Mouse (Mus musculus): ENCODE data around the gene Fras1. TPM values are rescaled to one million over a fixed set of nuclear protein-coding genes. Genes with fewer than 3 reads are reported as not detected.

Fras1 gene
- polyA plus RNA-seq, 1 experiment from 2014 or later = 20.0 TPM

DNA sequence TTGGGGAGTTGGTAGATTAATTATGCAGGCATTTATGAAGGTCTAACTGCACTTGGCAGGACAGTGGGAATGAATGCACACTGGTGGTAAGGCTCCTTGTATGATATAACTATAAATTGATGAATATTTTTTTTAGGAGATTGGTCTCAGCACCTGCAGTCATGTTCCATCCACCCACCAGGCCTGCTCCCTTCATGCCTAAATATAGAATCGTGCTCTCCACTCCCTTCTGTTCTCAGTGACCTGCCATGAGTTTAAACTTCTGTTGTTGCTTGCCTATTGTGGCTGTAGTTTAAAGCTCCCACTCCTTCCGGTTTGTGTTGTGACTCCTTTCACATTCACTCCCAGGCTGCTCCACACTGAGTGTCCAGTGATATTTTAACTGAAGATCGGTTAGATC, 80.7 kb downstream of the Fras1 start:
- Histone ChIP-seq H3K4me3 (ENCODE audit: low read depth, low read length) (no peak overlapping the region), H3K9me3 (ENCODE audit: control insufficient read depth, low read length) (no peaks in the 10 kb centered on the region), H3K27ac (ENCODE audit: low read depth, low read length) (no peak overlapping the region), H3K27me3 (ENCODE audit: control insufficient read depth, insufficient read depth, low read length) (no peaks in the 10 kb centered on the region), H3K4me1 (replicated peaks; ENCODE audit: control insufficient read depth, insufficient read depth, low read length) (no peaks in the 10 kb centered on the region), H3K9ac (ENCODE audit: low read depth, low read length) (no peak overlapping the region), H3K36me3 (ENCODE audit: control insufficient read depth, insufficient read depth, low read length) (no peaks in the 10 kb centered on the region), H3K4me2 (replicated peaks; ENCODE audit: low read depth, low read length) (no peak overlapping the region)
- ATAC-seq (ENCODE audit: low FRiP score) (no peak), DNase-seq (ENCODE audit: low spot score) (no peak)
- WGBS = 88% methylated on average over 3 of the region's 3 CpGs

DNA sequence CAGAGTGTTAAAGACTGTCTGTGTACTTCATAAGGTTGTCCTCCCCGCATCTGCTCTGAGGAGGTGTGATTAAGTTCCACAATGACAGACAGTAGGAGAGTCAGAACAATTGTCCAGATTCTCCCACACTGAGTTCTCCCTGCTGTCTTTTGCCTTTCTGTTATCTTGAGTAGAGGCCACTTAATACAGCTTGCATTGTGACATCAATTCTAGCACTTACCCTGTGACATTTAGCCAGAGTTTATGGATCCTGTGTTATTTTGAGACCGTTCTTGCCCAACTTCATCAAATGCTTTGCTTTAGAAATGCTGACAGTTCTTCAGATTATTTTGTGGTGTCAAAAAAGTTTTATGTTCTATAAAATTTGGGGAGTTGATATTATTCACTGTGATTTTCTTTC, 81.5 kb downstream of the Fras1 start:
- no peak for ATAC-seq (ENCODE audit: low FRiP score)
- H3K4me1 ChIP-seq (replicated peaks; ENCODE audit: control insufficient read depth, insufficient read depth, low read length) = no peaks in the 10 kb centered on the region

DNA sequence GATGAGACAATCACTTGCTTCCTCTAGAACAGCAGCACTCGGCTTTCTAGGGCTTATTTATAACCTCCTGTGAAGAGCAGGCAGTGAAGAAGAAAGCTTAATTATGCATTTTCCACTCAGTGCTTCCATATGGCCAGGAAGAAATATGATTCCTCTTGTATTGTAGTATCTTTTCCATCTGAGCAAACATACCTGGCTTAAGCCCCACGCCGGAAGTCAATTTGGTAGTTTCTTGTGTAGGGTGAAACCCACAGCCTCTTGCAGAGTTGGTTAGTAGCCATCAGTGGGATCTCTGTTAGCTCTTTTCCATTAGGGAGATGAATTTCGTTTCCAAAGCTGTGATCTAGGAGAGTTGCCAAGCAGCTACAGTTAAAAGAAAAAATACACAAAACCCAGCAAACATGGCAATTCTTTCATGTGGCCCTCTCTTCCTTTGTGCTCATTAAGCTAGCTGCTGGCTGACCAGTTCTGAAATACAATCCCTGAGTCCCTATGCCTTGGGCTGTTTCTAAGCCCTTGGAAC, 83.7 kb downstream of the Fras1 start:
- H3K27ac ChIP-seq (ENCODE audit: low read depth, low read length) = no peak overlapping the region
- H3K4me3 ChIP-seq (ENCODE audit: low read depth, low read length) = no peak overlapping the region
- no peaks in the 10 kb centered on the region for H3K9me3 ChIP-seq (ENCODE audit: control insufficient read depth, low read length)
- no peak for DNase-seq (ENCODE audit: low spot score)
- H3K4me1 ChIP-seq (replicated peaks; ENCODE audit: control insufficient read depth, insufficient read depth, low read length) = no peaks in the 10 kb centered on the region
- no peak overlapping the region for H3K9ac ChIP-seq (ENCODE audit: low read depth, low read length)
- no peaks in the 10 kb centered on the region for H3K36me3 ChIP-seq (ENCODE audit: control insufficient read depth, insufficient read depth, low read length)
- no peak overlapping the region for H3K4me2 ChIP-seq (replicated peaks; ENCODE audit: low read depth, low read length)
- WGBS = 74% methylated on average over 4 of the region's 4 CpGs
- no peaks in the 10 kb centered on the region for H3K27me3 ChIP-seq (ENCODE audit: control insufficient read depth, insufficient read depth, low read length)
- ATAC-seq (ENCODE audit: low FRiP score) = no peak

More for the DNA sequence above, 81.5 kb downstream of the Fras1 start:
- Histone ChIP-seq H3K4me3 (ENCODE audit: low read depth, low read length) (no peak overlapping the region), H3K4me2 (replicated peaks; ENCODE audit: low read depth, low read length) (no peak overlapping the region), H3K27me3 (ENCODE audit: control insufficient read depth, insufficient read depth, low read length) (no peaks in the 10 kb centered on the region), H3K27ac (ENCODE audit: low read depth, low read length) (no peak overlapping the region), H3K9me3 (ENCODE audit: control insufficient read depth, low read length) (no peaks in the 10 kb centered on the region), H3K9ac (ENCODE audit: low read depth, low read length) (no peak overlapping the region), H3K36me3 (ENCODE audit: control insufficient read depth, insufficient read depth, low read length) (no peaks in the 10 kb centered on the region)
- 90% methylated on average over 2 of the region's 2 CpGs for WGBS
- DNase-seq (ENCODE audit: low spot score) = no peak

DNA sequence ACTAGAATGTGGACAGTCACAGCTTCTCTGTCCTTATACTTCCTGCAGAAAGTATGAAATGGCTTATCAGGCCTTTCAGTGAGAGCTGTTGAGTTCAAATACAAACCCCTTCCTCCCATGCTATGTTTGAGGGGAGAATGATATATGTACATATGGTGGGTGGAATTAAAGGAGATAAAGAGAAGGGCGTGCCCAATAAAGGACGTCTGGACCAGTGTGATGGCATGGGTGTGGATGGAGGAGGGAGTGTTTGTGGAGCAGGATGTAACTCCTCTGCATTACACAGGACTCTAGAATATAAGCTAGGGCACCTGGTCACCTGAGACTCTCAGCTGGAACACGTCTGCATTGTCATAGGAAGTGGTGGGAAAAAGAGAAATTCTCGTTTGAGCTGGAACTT, 85.8 kb downstream of the Fras1 start:
- no peak overlapping the region for H3K4me3 ChIP-seq (ENCODE audit: low read depth, low read length)

DNA sequence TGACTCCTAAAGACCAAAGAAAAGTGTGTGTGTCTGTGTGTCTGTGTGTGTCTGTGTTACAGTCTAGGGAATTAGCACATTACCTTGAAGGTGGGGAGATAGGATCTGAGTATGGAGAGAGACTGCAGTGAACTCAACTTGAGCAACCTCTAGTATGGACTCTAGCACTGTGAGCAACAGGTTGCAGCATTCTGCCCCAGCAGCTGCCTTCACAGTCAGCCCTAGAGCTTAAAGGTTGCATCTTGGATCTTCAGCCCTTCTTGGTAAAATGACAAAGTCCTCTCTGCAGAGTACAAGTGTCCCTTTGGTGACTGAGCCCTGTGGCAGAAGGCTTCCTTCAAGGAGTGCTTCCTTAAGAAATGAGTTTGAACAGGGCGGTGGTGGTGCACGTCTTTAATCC, 88.4 kb downstream of the Fras1 start:
- Histone ChIP-seq H3K9ac (ENCODE audit: low read depth, low read length) (no peak overlapping the region), H3K27me3 (ENCODE audit: control insufficient read depth, insufficient read depth, low read length) (no peaks in the 10 kb centered on the region), H3K27ac (ENCODE audit: low read depth, low read length) (no peak overlapping the region), H3K9me3 (ENCODE audit: control insufficient read depth, low read length) (no peaks in the 10 kb centered on the region), H3K36me3 (ENCODE audit: control insufficient read depth, insufficient read depth, low read length) (no peaks in the 10 kb centered on the region), H3K4me1 (replicated peaks; ENCODE audit: control insufficient read depth, insufficient read depth, low read length) (no peaks in the 10 kb centered on the region), H3K4me2 (replicated peaks; ENCODE audit: low read depth, low read length) (no peak overlapping the region), H3K4me3 (ENCODE audit: low read depth, low read length) (no peak overlapping the region)
- no peak for DNase-seq (ENCODE audit: low spot score)
- 100% methylated on average over 2 of the region's 2 CpGs for WGBS
- no peak for ATAC-seq (ENCODE audit: low FRiP score)

More for the DNA sequence above, 85.8 kb downstream of the Fras1 start:
- H3K36me3 ChIP-seq (ENCODE audit: control insufficient read depth, insufficient read depth, low read length) = no peaks in the 10 kb centered on the region
- WGBS = 80% methylated on average over 4 of the region's 4 CpGs
- no peaks in the 10 kb centered on the region for H3K4me1 ChIP-seq (replicated peaks; ENCODE audit: control insufficient read depth, insufficient read depth, low read length)
- no peak overlapping the region for H3K4me2 ChIP-seq (replicated peaks; ENCODE audit: low read depth, low read length)
- no peaks in the 10 kb centered on the region for H3K27me3 ChIP-seq (ENCODE audit: control insufficient read depth, insufficient read depth, low read length)
- H3K9ac ChIP-seq (ENCODE audit: low read depth, low read length) = no peak overlapping the region
- DNase-seq (ENCODE audit: low spot score) (no peak), ATAC-seq (ENCODE audit: low FRiP score) (no peak)
- no peak overlapping the region for H3K27ac ChIP-seq (ENCODE audit: low read depth, low read length)
- H3K9me3 ChIP-seq (ENCODE audit: control insufficient read depth, low read length) = no peaks in the 10 kb centered on the region

DNA sequence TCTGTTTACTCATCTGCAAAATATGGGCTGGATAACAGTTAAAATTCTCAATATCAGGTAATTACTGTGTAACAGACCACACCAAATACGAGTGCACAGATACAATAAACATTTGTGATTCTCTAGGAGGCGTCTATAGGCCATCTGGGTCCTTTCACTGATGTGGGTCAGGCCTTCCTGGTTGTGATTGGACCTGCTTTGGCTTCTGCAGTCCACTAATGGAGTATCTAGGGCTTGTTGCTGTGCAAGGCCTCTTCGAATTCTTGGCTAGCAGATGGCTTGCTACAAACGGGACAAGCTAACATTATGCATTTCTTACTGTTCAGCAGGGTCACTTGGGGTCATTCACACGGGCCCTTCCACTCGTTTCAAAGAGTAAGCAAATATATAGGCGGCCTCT, 92.7 kb downstream of the Fras1 start:
- H3K27ac ChIP-seq (ENCODE audit: low read depth, low read length) = no peak overlapping the region
- no peaks in the 10 kb centered on the region for H3K36me3 ChIP-seq (ENCODE audit: control insufficient read depth, insufficient read depth, low read length)
- no peak overlapping the region for H3K9ac ChIP-seq (ENCODE audit: low read depth, low read length)
- no peak overlapping the region for H3K4me3 ChIP-seq (ENCODE audit: low read depth, low read length)
- no peak for DNase-seq (ENCODE audit: low spot score)
- WGBS = 51% methylated on average over 7 of the region's 7 CpGs
- H3K4me1 ChIP-seq (replicated peaks; ENCODE audit: control insufficient read depth, insufficient read depth, low read length) = no peaks in the 10 kb centered on the region
- no peak for ATAC-seq (ENCODE audit: low FRiP score)
- no peak overlapping the region for H3K4me2 ChIP-seq (replicated peaks; ENCODE audit: low read depth, low read length)
- H3K27me3 ChIP-seq (ENCODE audit: control insufficient read depth, insufficient read depth, low read length) = no peaks in the 10 kb centered on the region
- H3K9me3 ChIP-seq (ENCODE audit: control insufficient read depth, low read length) = no peaks in the 10 kb centered on the region

DNA sequence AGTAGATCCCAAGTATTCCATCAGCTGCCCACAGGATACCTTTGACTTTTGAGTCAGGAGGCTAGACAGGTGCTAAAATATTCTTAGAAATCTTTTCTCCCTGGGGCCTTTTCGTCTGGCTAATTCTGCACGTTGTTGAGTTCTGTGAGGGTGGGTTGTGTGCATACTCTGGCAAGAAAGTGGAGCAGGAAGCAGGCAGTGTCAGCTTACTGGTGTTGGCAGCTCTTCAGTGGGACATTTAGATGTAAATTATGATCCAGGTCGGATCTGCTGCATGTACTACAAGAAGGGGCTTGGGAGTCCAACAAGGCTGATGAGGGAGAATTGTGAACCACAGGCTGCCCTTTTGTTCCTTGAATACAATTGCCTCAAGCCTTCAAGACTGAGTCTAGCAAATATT, 98.2 kb downstream of the Fras1 start:
- no peak overlapping the region for H3K9ac ChIP-seq (ENCODE audit: low read depth, low read length)
- ATAC-seq (ENCODE audit: low FRiP score) (no peak), DNase-seq (ENCODE audit: low spot score) (no peak)
- H3K4me1 ChIP-seq (replicated peaks; ENCODE audit: control insufficient read depth, insufficient read depth, low read length) = no peaks in the 10 kb centered on the region
- H3K9me3 ChIP-seq (ENCODE audit: control insufficient read depth, low read length) = no peaks in the 10 kb centered on the region
- no peak overlapping the region for H3K27ac ChIP-seq (ENCODE audit: low read depth, low read length)
- H3K27me3 ChIP-seq (ENCODE audit: control insufficient read depth, insufficient read depth, low read length) = no peaks in the 10 kb centered on the region
- 57% methylated on average over 3 of the region's 3 CpGs for WGBS
- no peak overlapping the region for H3K4me3 ChIP-seq (ENCODE audit: low read depth, low read length)
- H3K4me2 ChIP-seq (replicated peaks; ENCODE audit: low read depth, low read length) = no peak overlapping the region
- no peaks in the 10 kb centered on the region for H3K36me3 ChIP-seq (ENCODE audit: control insufficient read depth, insufficient read depth, low read length)

DNA sequence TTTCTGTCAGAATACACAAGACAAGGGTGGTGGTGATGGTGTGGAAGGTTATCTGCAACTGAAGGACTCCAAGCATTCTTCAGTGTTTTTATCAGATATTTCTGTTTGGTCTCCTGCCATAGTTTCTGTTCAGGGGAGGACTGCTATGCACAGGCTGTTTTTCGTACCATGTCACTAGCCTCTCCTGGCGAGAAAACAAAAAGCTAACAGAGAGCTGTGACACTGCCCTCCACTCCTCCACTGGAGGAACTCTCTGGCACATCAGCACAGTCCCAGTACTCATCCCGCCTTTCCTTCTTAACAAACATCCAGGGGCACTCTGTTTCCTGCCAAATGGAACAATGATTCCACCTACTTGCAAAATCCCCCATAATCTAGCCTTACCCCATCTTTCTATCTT, 101.7 kb downstream of the Fras1 start:
- Histone ChIP-seq H3K9ac (ENCODE audit: low read depth, low read length) (no peak overlapping the region), H3K4me1 (replicated peaks; ENCODE audit: control insufficient read depth, insufficient read depth, low read length) (no peaks in the 10 kb centered on the region), H3K27me3 (ENCODE audit: control insufficient read depth, insufficient read depth, low read length) (no peaks in the 10 kb centered on the region), H3K27ac (ENCODE audit: low read depth, low read length) (no peak overlapping the region), H3K4me2 (replicated peaks; ENCODE audit: low read depth, low read length) (no peak overlapping the region), H3K36me3 (ENCODE audit: control insufficient read depth, insufficient read depth, low read length) (no peaks in the 10 kb centered on the region), H3K9me3 (ENCODE audit: control insufficient read depth, low read length) (no peaks in the 10 kb centered on the region), H3K4me3 (ENCODE audit: low read depth, low read length) (no peak overlapping the region)
- ATAC-seq (ENCODE audit: low FRiP score) (no peak), DNase-seq (ENCODE audit: low spot score) (no peak)
- WGBS = 76% methylated on average over 3 of the region's 3 CpGs

DNA sequence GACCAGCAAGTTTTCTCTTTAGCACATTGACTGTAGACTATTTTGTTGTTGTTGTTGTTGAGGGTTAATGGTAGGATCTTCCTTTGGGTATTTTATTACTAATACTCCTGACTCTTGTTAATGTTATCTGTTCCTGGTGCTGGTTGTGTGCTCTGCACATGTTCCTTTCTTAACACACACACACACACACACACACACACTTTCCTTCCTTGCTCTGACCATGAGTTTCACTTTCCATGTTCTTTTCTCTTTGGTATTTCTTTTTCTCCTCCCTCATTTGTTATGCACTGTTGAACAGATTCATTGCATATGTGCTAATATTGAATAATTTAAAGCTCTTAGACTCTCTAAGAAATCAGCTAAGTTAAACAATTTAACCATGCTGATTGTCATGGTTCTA, 105.2 kb downstream of the Fras1 start:
- no peaks in the 10 kb centered on the region for H3K9me3 ChIP-seq (ENCODE audit: control insufficient read depth, low read length)
- no peak for ATAC-seq (ENCODE audit: low FRiP score)
- DNase-seq (ENCODE audit: low spot score) = no peak
- no peak overlapping the region for H3K27ac ChIP-seq (ENCODE audit: low read depth, low read length)
- no peaks in the 10 kb centered on the region for H3K27me3 ChIP-seq (ENCODE audit: control insufficient read depth, insufficient read depth, low read length)
- no peak overlapping the region for H3K4me3 ChIP-seq (ENCODE audit: low read depth, low read length)
- H3K4me1 ChIP-seq (replicated peaks; ENCODE audit: control insufficient read depth, insufficient read depth, low read length) = no peaks in the 10 kb centered on the region
- no peak overlapping the region for H3K4me2 ChIP-seq (replicated peaks; ENCODE audit: low read depth, low read length)
- H3K9ac ChIP-seq (ENCODE audit: low read depth, low read length) = no peak overlapping the region
- no peaks in the 10 kb centered on the region for H3K36me3 ChIP-seq (ENCODE audit: control insufficient read depth, insufficient read depth, low read length)

All from hindbrain, embryonic 11.5 days (tissue).